Mouse (Mus musculus): ENCODE measurements around the gene A830018L16Rik.

DNA sequence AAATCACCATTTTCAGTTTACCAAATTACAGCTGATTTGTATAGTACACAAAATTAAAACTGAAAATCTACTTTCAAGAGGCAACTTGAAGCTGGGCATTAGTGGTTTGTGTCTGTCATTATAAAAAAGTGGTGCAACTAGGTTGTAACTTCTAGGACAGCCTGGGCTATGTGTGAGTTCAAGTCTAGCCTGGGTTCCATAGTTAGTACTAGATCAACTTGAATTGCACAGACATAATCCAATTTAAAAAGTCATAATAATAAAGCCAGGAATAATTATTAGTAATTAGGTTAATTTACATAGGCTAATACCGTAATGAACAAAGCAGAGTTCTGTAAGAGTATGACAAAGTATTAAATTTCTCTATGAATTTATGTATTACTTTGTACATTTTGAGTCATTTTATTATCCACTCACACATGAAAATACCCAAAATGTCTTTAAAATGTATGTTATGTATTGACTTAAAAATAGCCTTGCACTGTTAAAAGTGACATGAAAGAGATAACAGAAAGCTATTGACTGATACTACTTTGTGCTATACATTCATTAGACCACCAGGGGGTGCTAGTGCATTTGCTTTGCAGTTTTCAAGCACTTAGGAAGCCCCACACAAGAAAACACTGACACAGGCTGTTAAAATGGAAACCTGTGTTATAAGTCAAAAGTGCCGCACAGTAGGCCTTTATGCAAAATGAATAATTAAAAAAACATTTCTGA is 243.6 kb downstream of the A830018L16Rik start:
- TF ChIP-seq EP300 (IDR thresholded peaks at IDR 0.05; ENCODE audit: low read depth), result no peak
- TF ChIP-seq CTCF (IDR thresholded peaks at IDR 0.05; ENCODE audit: low read depth), result peak; percentile 85

All from heart, postnatal 0 days (tissue).